Mouse (Mus musculus) embryonic facial prominence, embryonic 15.5 days (tissue): ENCODE data around the gene Cct2. TPM values are rescaled to one million over a fixed set of nuclear protein-coding genes. Genes with fewer than 3 reads are reported as not detected.

ENCODE experiments used
- ATAC-seq: fragments of 200-750 bp; cut with Nextera tagmentation; 2 replicates; pipeline ENCODE4 v1.8.0; 2017; ENCODE audit warnings: low read depth, moderate TSS enrichment; ENCODE audit not compliant: insufficient number of reproducible peaks, low FRiP score, low TSS enrichment
- H3K27ac ChIP-seq: fragments of 300-500 bp; sonication (generic); replicated peaks from 2 replicates; pipeline ENCODE4 v1.5.1; 2015; ENCODE audit warnings: mild to moderate bottlenecking, inconsistent platforms
- H3K27me3 ChIP-seq: fragments of 300-500 bp; sonication (generic); 2 replicates; pipeline ENCODE4 v1.6.1; 2015; ENCODE audit warnings: inconsistent platforms
- H3K36me3 ChIP-seq: fragments of 300-500 bp; sonication (generic); 2 replicates; pipeline ENCODE4 v1.6.1; 2015; ENCODE audit warnings: mild to moderate bottlenecking, inconsistent platforms
- H3K4me1 ChIP-seq: fragments of 300-500 bp; sonication (generic); 2 replicates; pipeline ENCODE4 v1.6.1; 2015; ENCODE audit warnings: inconsistent platforms
- H3K4me2 ChIP-seq: fragments of 300-500 bp; sonication (generic); replicated peaks from 2 replicates; pipeline ENCODE4 v1.6.1; 2015; ENCODE audit warnings: mild to moderate bottlenecking, inconsistent platforms
- H3K4me3 ChIP-seq: fragments of 300-500 bp; sonication (generic); replicated peaks from 2 replicates; pipeline ENCODE4 v1.5.1; 2015; ENCODE audit warnings: mild to moderate bottlenecking, inconsistent platforms
- H3K9ac ChIP-seq: fragments of 300-500 bp; sonication (generic); 2 replicates; pipeline ENCODE4 v1.6.1; 2015; ENCODE audit warnings: inconsistent platforms
- H3K9me3 ChIP-seq: fragments of 300-500 bp; sonication (generic); replicated peaks from 2 replicates; pipeline ENCODE4 v1.6.1; 2016; ENCODE audit warnings: inconsistent platforms
- WGBS: fragments of 180-500 bp; shearing (Covaris S2); methylation state at CpG from one replicate; pipeline ENCODE4 v1.1.7; 2015; 5-methylcytosine and 5-hydroxymethylcytosine counted together
- polyA plus RNA-seq: library from polyadenylated mRNA; unstranded; fragments of >200 nt; fragmentation: Nextera tagmentation; extraction: Ambion mirVana; gene quantifications from 2 replicates; pipeline ENCODE4 v1.2.1, GENCODE M21; 2015

The Cct2 gene
- polyA plus RNA-seq, result 231 and 233 TPM in 2 replicates

DNA sequence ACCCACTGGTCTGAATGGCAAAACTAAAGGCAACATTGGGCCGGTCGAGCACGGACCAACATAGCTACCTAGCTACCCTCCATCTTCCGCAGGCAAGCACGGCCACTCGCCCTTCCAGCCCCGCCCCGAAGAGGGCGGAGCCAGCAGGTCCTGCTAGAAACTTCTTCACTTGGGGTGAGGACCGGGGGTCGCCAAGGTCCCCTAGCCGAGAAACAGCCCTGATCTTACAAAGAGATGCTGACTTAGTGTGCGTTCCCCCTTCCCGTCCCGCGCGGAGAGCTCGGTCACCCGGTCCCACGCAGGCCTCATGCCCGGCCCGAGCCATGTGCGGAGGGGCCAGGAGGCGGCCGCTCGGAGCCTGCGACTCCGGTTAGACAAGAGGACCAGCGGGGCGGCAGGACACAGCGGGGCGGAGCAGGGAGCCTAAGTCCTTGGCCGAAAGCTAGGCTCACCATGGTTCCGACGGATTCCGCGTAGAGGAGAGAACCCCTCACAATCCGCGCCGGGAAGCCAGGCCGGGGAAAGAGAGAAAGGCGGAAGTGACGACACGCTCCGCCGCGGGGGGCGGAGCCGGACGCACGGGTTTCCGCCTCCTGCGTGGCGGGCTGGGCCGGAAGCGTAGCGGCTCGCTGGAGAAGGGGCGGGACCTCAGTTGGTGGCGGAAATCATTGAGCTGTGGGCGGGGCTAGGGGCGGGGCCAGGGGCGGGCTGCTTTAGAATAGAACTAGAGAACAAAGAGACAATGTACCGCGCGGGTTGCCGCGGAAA is at the start of gene Cct2:
Gene Cct2, minus strand, starts transcription at position 561 of the 768 bp plus-strand sequence.
- peak; percentile 97 for ATAC-seq
- Histone ChIP-seq H3K4me3 (peak within 1 kb of the TSS; percentile 99), H3K36me3 (peaks cover 35% of the 10 kb centered on the region), H3K27me3 (no peaks in the 10 kb centered on the region), H3K4me2 (peak within 1 kb of the TSS; percentile 80), H3K4me1 (peaks cover 13% of the 10 kb centered on the region), H3K9ac (peak within 1 kb of the TSS; percentile 89), H3K9me3 (no peaks in the 10 kb centered on the region), H3K27ac (peak within 1 kb of the TSS; percentile 88)
- under 1% methylated on average over 68 of the region's 68 CpGs for WGBS

DNA sequence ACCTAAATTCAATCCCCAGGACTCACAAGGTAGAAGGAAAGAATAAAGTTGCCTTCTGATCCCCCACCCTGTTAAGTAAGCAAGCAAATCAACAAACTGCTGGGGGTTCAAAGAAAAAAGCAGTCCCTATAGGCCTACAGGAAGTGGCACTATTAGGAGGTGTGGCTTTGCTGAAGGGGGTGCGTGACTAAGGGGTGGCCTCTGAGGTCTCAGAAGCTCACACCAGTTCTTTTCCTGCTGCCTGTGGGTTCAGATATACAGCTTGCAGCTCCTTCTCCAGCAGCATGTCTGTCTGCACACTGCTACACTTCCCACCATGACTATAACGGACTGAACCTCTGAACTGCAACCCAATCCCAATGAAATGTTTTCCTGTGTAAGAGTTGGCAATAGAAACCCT is 48.9 kb upstream of the Cct2 start:
- H3K27ac ChIP-seq, result no peak overlapping the region
- 42% methylated on average over 2 of the region's 2 CpGs for WGBS

DNA sequence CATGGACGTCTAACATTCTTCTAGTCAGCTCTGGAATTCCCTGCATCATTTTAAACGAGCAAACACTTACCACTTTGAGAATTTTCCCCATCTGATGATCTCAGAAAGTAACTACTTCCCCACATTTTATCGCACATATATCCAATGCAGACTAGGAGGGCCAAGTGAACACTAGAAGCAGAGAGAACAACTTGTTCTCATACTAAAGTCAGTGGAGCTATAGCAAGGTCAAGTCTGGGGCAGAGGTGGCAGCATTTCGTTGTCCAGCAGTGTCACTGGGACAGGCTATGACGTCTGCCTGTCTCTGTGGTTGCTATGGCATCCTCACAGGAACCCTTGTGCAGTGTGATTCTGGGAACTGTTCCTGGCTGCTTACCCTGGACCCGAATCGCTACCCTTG is 47.8 kb upstream of the Cct2 start:
- Histone ChIP-seq H3K4me1 (0 out of 2 replicates have a peak, but pooled peaks cover 5% of the 10 kb centered on the region), H3K4me3 (no peak overlapping the region), H3K9ac (no peak overlapping the region), H3K27ac (no peak overlapping the region), H3K27me3 (no peaks in the 10 kb centered on the region), H3K4me2 (no peak overlapping the region), H3K36me3 (0 out of 2 replicates have a peak, but pooled peaks cover 3% of the 10 kb centered on the region), H3K9me3 (no peaks in the 10 kb centered on the region)
- WGBS, result 69% methylated on average over 7 of the region's 7 CpGs
- no peak for ATAC-seq

More for the DNA sequence above, 48.9 kb upstream of the Cct2 start:
- Histone ChIP-seq H3K4me3 (no peak overlapping the region), H3K36me3 (0 out of 2 replicates have a peak, but pooled peaks cover 3% of the 10 kb centered on the region), H3K9ac (no peak overlapping the region), H3K4me2 (no peak overlapping the region), H3K9me3 (no peaks in the 10 kb centered on the region), H3K27me3 (no peaks in the 10 kb centered on the region), H3K4me1 (0 out of 2 replicates have a peak, but pooled peaks cover 5% of the 10 kb centered on the region)
- no peak for ATAC-seq

DNA sequence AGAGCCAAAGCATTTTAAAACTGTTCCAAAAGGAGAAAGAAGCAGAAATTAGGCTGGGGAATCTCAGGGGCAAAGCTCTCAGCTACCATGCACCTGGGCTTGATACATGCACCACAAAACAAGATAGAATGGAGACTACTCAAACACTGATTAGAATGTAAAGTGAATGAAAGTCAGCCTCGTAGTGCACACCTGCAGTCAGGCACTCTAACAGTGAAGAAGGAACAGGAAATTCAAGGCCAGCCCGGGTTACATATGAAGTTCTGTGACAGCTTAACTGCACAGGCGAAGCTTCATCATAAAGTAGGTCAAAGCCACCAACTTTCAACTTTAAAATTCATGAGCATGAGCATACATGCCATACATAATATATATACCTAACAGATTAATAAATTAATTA is 46.7 kb upstream of the Cct2 start:
- 64% methylated on average over 3 of the region's 3 CpGs for WGBS
- H3K27ac ChIP-seq, result no peak overlapping the region
- ATAC-seq, result no peak

DNA sequence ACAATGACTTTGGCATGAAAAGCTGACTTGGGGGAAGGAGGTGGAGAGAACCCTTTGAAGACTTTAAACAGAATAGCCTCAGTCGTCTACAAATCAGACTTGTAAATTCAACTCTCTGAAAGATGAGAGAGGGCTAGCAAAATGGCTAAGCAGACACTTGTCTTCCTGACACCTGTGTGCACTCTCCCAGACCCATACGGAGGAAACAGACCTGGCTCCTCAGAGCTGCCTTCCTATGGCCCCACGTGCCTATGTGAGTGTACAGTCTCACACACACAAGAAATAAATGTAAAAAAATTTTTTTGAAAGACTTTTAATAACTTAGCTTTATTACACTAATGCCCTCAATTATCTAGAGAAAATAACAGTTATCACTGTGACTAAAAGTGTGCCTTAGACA is 43.1 kb upstream of the Cct2 start:
- H3K27me3 ChIP-seq, result no peaks in the 10 kb centered on the region
- no peak overlapping the region for H3K27ac ChIP-seq
- no peak overlapping the region for H3K9ac ChIP-seq
- 0 out of 2 replicates have a peak, but pooled peaks cover 3% of the 10 kb centered on the region for H3K36me3 ChIP-seq
- no peak overlapping the region for H3K4me3 ChIP-seq
- WGBS, result 47% methylated on average over 3 of the region's 3 CpGs
- ATAC-seq, result no peak
- H3K9me3 ChIP-seq, result no peaks in the 10 kb centered on the region
- H3K4me1 ChIP-seq, result peaks cover 6% of the 10 kb centered on the region; the same call in 1 of the 2 replicates
- no peak overlapping the region for H3K4me2 ChIP-seq

More for the DNA sequence above, 46.7 kb upstream of the Cct2 start:
- Histone ChIP-seq H3K27me3 (no peaks in the 10 kb centered on the region), H3K9ac (no peak overlapping the region), H3K4me3 (no peak overlapping the region), H3K4me2 (no peak overlapping the region), H3K36me3 (0 out of 2 replicates have a peak, but pooled peaks cover 3% of the 10 kb centered on the region), H3K4me1 (peaks cover 7% of the 10 kb centered on the region; the same call in 1 of the 2 replicates), H3K9me3 (no peaks in the 10 kb centered on the region)

GRCm38 (mm10) chr10:117106244-117106643 is 42.6 kb upstream of the Cct2 start:
- 25% methylated on average over 4 of the region's 4 CpGs for WGBS
- Histone ChIP-seq H3K27me3 (no peaks in the 10 kb centered on the region), H3K36me3 (0 out of 2 replicates have a peak, but pooled peaks cover 2% of the 10 kb centered on the region), H3K4me2 (no peak overlapping the region), H3K27ac (no peak overlapping the region), H3K9me3 (no peaks in the 10 kb centered on the region), H3K4me1 (peaks cover 6% of the 10 kb centered on the region; the same call in 1 of the 2 replicates), H3K4me3 (no peak overlapping the region), H3K9ac (no peak overlapping the region)
- ATAC-seq, result no peak

- no peak for ATAC-seq
- no peak overlapping the region for H3K4me3 ChIP-seq
- H3K27me3 ChIP-seq, result no peaks in the 10 kb centered on the region
- no peak overlapping the region for H3K27ac ChIP-seq
- H3K4me1 ChIP-seq, result peaks cover 6% of the 10 kb centered on the region; the same call in 1 of the 2 replicates
- no peaks in the 10 kb centered on the region for H3K9me3 ChIP-seq
- no peak overlapping the region for H3K4me2 ChIP-seq
- H3K36me3 ChIP-seq, result no peaks in the 10 kb centered on the region
- WGBS, result 60% methylated on average over 4 of the region's 4 CpGs
- no peak overlapping the region for H3K9ac ChIP-seq
Observed at GRCm38 (mm10) chr10:117105015-117105414, 41.4 kb upstream of the Cct2 start.

DNA sequence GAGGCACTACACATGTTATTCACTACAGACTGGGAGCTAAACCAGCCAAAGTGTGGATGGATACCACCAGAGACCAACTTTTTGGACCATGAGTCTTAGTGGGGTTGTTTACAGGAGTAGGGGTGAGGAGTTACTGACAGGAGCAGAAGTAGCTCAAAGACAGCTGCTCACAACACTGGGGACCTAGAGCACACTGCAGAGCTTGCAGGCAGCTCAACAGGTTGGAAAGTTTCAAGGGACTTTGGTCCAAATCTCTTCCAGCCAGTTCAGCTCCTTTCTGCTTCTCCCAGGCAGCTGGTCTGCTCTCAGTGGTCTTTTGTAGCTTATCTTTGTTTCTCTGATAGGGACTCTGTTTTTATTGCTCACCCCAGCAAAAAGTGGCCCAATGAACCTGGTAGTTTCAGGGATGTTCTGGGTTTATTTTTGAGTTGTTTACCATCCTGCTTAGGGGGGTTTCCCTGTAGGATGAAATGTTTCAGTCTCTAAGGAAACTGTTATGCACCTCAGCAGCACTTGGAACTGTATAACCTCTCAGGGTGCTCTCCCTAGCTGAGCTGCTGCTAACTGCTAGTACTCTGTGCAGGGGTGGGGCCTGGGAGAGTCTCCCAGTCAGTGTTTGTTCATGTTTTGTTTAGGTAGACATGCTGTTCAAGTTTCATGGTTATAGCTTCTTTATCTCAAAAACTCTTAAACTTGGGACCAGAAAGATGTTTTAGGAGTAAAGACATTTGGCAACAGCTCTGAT is 40.4 kb upstream of the Cct2 start:
- H3K4me2 ChIP-seq, result no peak overlapping the region
- no peaks in the 10 kb centered on the region for H3K36me3 ChIP-seq
- no peak for ATAC-seq
- no peaks in the 10 kb centered on the region for H3K9me3 ChIP-seq
- no peak overlapping the region for H3K9ac ChIP-seq
- no peaks in the 10 kb centered on the region for H3K27me3 ChIP-seq
- peaks cover 6% of the 10 kb centered on the region; the same call in 1 of the 2 replicates for H3K4me1 ChIP-seq
- H3K27ac ChIP-seq, result no peak overlapping the region
- no peak overlapping the region for H3K4me3 ChIP-seq

DNA sequence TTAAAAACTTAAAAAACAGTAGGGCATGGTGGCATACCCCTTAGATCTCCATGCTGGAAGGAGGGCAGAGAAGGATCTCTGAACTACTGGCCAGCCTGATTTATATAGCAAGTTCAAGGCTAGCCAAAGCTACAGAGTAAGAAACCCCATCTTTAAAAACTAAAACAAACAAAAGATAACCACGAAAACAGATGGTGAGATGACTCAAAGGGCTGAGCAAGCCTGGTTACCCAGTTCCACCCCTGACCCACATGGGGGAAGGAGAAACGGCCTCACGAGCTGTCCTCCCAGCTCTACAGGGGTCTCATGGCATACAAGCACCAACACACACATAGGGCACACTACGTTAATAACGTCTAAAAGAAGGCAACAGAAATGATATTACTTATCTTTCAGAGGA is 36.6 kb upstream of the Cct2 start:
- Histone ChIP-seq H3K36me3 (no peaks in the 10 kb centered on the region), H3K4me1 (peaks cover 4% of the 10 kb centered on the region; the same call in 1 of the 2 replicates), H3K27ac (no peak overlapping the region), H3K9me3 (no peaks in the 10 kb centered on the region), H3K27me3 (no peaks in the 10 kb centered on the region), H3K9ac (no peak overlapping the region), H3K4me2 (no peak overlapping the region), H3K4me3 (no peak overlapping the region)
- WGBS, result 84% methylated on average over 5 of the region's 5 CpGs
- no peak for ATAC-seq

- Histone ChIP-seq H3K9ac (no peak overlapping the region), H3K4me3 (no peak overlapping the region), H3K4me2 (no peak overlapping the region), H3K36me3 (0 out of 2 replicates have a peak, but pooled peaks cover 8% of the 10 kb centered on the region), H3K27me3 (no peaks in the 10 kb centered on the region), H3K27ac (no peak overlapping the region), H3K4me1 (peaks cover 10% of the 10 kb centered on the region; the same call in 1 of the 2 replicates), H3K9me3 (no peaks in the 10 kb centered on the region)
- 83% methylated on average over 2 of the region's 2 CpGs for WGBS
- ATAC-seq, result no peak
Observed at GRCm38 (mm10) chr10:117097116-117097698, 33.6 kb upstream of the Cct2 start.

DNA sequence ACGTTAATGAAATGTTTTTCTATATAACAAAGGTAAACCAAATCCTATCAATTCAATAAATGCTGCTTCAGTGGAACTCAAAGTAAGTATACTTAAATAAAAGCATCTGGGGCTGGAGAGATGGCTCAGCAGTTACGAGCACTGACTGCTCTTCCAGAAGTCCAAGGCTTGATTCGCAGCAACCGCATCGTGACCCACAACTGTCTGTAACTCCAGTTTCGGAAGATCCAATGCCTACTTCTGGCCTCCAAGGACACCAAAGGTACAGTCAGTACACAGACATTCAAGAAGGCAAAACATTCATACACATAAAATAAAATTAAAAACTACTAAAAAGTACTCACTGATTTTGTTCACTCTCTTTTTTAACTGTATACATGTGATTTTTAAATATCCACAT is 32.5 kb upstream of the Cct2 start:
- Histone ChIP-seq H3K4me1 (peaks cover 10% of the 10 kb centered on the region; the same call in 1 of the 2 replicates), H3K9me3 (no peaks in the 10 kb centered on the region), H3K36me3 (0 out of 2 replicates have a peak, but pooled peaks cover 8% of the 10 kb centered on the region), H3K4me2 (no peak overlapping the region), H3K4me3 (no peak overlapping the region), H3K27me3 (no peaks in the 10 kb centered on the region), H3K27ac (no peak overlapping the region), H3K9ac (no peak overlapping the region)
- 86% methylated on average over 6 of the region's 6 CpGs for WGBS
- ATAC-seq, result no peak
